Mouse (Mus musculus) heart, adult 2 months (tissue): Measurements from ENCODE around the gene Lrsam1. TPM values are rescaled to one million over a fixed set of nuclear protein-coding genes. Genes with fewer than 3 reads are reported as not detected.

ENCODE experiments used
- DNase-seq, 2 experiments: peaks; one replicate each; pipeline ENCODE4 v3.0.0; 2021
- H3K27ac ChIP-seq: fragments of 200-600 bp; 2 replicates; pipeline ENCODE4 v1.8.1; 2022
- H3K27me3 ChIP-seq: fragments of 200-500 bp; 2 replicates; pipeline ENCODE4 v1.6.1; 2012; ENCODE audit warnings: mild to moderate bottlenecking, low read length, inconsistent platforms, mixed read lengths; ENCODE audit not compliant: control insufficient read depth, insufficient read depth
- H3K36me3 ChIP-seq: fragments of 200-500 bp; 2 replicates; pipeline ENCODE4 v1.6.1; 2012; ENCODE audit warnings: low read length, inconsistent platforms; ENCODE audit not compliant: control insufficient read depth, insufficient read depth
- H3K4me1 ChIP-seq: fragments of 200-500 bp; 2 replicates; pipeline ENCODE4 v1.6.1; 2011; ENCODE audit warnings: low read length; ENCODE audit not compliant: control insufficient read depth, insufficient read depth
- H3K4me3 ChIP-seq: fragments of 200-600 bp; 2 replicates; pipeline ENCODE4 v1.8.1; 2022
- H3K79me2 ChIP-seq: fragments of 200-500 bp; replicated peaks from 2 replicates; pipeline ENCODE4 v1.6.1; 2012; ENCODE audit warnings: mild to moderate bottlenecking, inconsistent platforms, low read length, moderate library complexity, mixed read lengths; ENCODE audit not compliant: control insufficient read depth, insufficient read depth
- H3K9ac ChIP-seq: fragments of 200-500 bp; 2 replicates; pipeline ENCODE4 v1.6.1; 2012; ENCODE audit warnings: low read depth, mild to moderate bottlenecking, control low read depth, inconsistent platforms, low read length, mixed read lengths
- CTCF ChIP-seq: fragments of 200-600 bp; IDR thresholded peaks from 2 replicates; pipeline ENCODE4 v1.8.1; 2022; ENCODE audit warnings: antibody characterized with exemption, mild to moderate bottlenecking, moderate library complexity
- EP300 ChIP-seq: fragments of 200-500 bp; IDR thresholded peaks from 2 replicates; pipeline ENCODE4 v1.6.1; 2011; ENCODE audit warnings: low read depth, low read length, control low read depth; ENCODE audit not compliant: insufficient read depth
- POLR2A ChIP-seq: fragments of 200-500 bp; IDR thresholded peaks from 2 replicates; pipeline ENCODE4 v1.6.1; 2011; ENCODE audit warnings: mild to moderate bottlenecking, low read depth, low read length, control low read depth; ENCODE audit not compliant: insufficient read depth
- WGBS: fragments of 180-500 bp; shearing (Covaris S2); methylation state at CpG from one replicate; pipeline ENCODE4 v1.1.7; 2018; 5-methylcytosine and 5-hydroxymethylcytosine counted together
- intact Hi-C: fragments of 180-260 bp; cut with DNase I; formaldehyde crosslinking; loops from one replicate; pipeline ENCODE4 v1.15.1; 2025
- polyA plus RNA-seq: library from polyadenylated mRNA; depleted of rRNA; stranded (reverse); fragments of >200 nt; gene quantifications from 2 replicates; pipeline ENCODE4 v1.2.3, GENCODE M21; 2012
- total RNA-seq, 2 experiments: library from RNA; stranded (reverse); gene quantifications; 2 replicates each; pipeline ENCODE4 v1.2.3; 2021

Lrsam1 gene
- total and polyA plus RNA-seq, 3 experiments: 11.4 to 16.3 (median 12.6) TPM

DNA sequence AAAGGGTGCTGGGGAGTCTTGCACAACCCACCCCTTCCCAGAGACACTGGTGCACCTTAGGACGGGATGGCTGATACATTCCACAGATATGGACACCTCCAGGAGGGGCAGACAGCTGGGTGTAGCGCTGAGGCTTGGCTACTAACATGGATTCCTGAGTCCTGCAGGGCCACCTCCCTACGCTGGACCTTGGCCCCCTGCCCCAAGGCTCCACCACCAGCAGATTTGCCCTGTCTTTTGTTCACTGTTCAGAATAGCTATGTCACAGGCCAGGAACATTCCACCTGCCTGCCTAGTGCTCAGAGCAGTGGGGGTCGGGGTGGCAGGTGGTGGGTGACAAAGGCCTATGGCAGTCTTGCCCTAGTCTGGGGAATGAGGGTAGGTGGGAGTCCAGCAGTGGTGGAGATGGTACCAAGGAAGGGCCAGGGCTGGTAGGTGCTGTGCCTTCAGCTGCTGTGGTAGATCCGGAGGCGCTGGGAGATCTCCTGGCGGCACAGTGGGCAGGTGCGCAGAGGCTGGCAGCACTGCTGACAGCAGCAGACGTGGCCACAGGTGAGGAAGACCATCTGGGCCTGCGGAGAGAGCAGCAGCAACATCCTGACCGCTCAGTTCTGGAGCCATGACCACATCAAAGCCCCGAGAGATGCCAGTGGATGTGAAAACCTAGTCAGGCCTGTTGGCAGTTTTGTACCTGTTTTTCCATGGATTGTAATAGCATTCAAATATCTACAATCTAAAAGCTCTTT, 34.9 kb downstream of the Lrsam1 start:
- 84% methylated on average over 12 of the region's 12 CpGs for WGBS
- TF ChIP-seq EP300: no peak
- TF ChIP-seq POLR2A: no peak
- no peak for TF ChIP-seq CTCF
- intact Hi-C loops: loop anchor here (5.0 kb wide), 1 partner anchor 139 kb away; no protein-coding TSS in a partner anchor
- Histone ChIP-seq H3K36me3 (no peaks in the 10 kb centered on the region), H3K4me1 (no peaks in the 10 kb centered on the region), H3K27me3 (no peaks in the 10 kb centered on the region), H3K9ac (no peak overlapping the region), H3K4me3 (no peak overlapping the region), H3K79me2 (no peaks in the 10 kb centered on the region), H3K27ac (no peak overlapping the region)
- no peak for DNase-seq

GRCm38 (mm10) chr2:32924306-32924844, 37.0 kb downstream of the Lrsam1 start:
- 71% methylated on average over 10 of the region's 10 CpGs for WGBS
- Histone ChIP-seq H3K79me2 (no peaks in the 10 kb centered on the region), H3K4me3 (no peak overlapping the region), H3K27ac (no peak overlapping the region), H3K9ac (no peak overlapping the region), H3K27me3 (no peaks in the 10 kb centered on the region), H3K4me1 (no peaks in the 10 kb centered on the region), H3K36me3 (no peaks in the 10 kb centered on the region)
- DNase-seq: no peak
- intact Hi-C loops: no loop called here
- TF ChIP-seq POLR2A (no peak), EP300 (no peak), CTCF (no peak)

- no peak for DNase-seq
- no peak overlapping the region for H3K27ac ChIP-seq
- no peaks in the 10 kb centered on the region for H3K27me3 ChIP-seq
- TF ChIP-seq EP300: no peak
- no peaks in the 10 kb centered on the region for H3K36me3 ChIP-seq
- no peak overlapping the region for H3K9ac ChIP-seq
- 94% methylated on average over 24 of the region's 24 CpGs for WGBS
- no peaks in the 10 kb centered on the region for H3K4me1 ChIP-seq
- H3K4me3 ChIP-seq: no peak overlapping the region
- intact Hi-C loops: no loop called here
- no peaks in the 10 kb centered on the region for H3K79me2 ChIP-seq
Measured at GRCm38 (mm10) chr2:32923551-32924250, 37.7 kb downstream of the Lrsam1 start.

- Histone ChIP-seq H3K27ac (no peak overlapping the region), H3K4me1 (no peaks in the 10 kb centered on the region), H3K27me3 (no peaks in the 10 kb centered on the region), H3K36me3 (no peaks in the 10 kb centered on the region), H3K4me3 (no peak overlapping the region), H3K9ac (no peak overlapping the region), H3K79me2 (no peaks in the 10 kb centered on the region)
- TF ChIP-seq EP300 (no peak), CTCF (no peak), POLR2A (no peak)
- no peak for DNase-seq
- intact Hi-C loops: no loop called here
- 85% methylated on average over 13 of the region's 13 CpGs for WGBS
Measured at GRCm38 (mm10) chr2:32922564-32922963, 38.9 kb downstream of the Lrsam1 start.

DNA sequence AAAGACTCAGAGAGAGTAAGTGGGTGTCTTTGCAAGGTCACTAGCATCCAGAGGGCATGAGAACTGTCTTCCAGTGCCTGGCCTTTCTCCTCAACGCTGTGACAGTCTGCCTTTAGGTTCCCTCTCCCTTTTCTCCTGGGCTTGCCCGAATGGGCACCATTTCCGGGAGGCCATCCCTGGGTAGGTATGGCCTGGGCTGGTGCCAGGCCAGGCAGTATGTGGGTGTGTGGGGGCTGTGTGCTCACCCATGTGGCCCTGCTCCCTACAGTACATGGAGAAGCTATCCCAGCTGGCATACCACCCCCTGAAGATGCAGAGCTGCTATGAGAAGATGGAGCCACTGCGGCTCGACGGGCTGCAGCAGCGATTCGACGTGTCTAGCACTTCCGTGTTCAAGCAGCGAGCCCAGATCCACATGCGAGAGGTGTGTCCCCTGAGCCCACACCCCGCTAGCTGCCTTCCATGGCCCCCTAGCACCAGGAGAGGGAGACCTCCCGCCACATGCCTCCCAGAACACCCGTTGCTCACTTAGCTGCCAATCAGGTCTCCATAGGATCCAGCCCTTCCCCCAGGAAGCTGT, 39.5 kb downstream of the Lrsam1 start:
- no peak overlapping the region for H3K27ac ChIP-seq
- H3K4me1 ChIP-seq: no peaks in the 10 kb centered on the region
- no peaks in the 10 kb centered on the region for H3K27me3 ChIP-seq
- H3K79me2 ChIP-seq: no peaks in the 10 kb centered on the region
- WGBS: 89% methylated on average over 15 of the region's 15 CpGs
- H3K9ac ChIP-seq: no peak overlapping the region
- no peak for TF ChIP-seq CTCF
- no peak for TF ChIP-seq EP300
- no peak for TF ChIP-seq POLR2A
- no peaks in the 10 kb centered on the region for H3K36me3 ChIP-seq
- no peak for DNase-seq
- H3K4me3 ChIP-seq: no peak overlapping the region
- intact Hi-C loops: no loop called here
